Mouse (Mus musculus) naive thymus-derived CD4-positive, alpha-beta T cell, adult 2 months (primary cell): ENCODE measurements around the gene Epha4.

Source experiments
- DNase-seq: peaks from one replicate; pipeline ENCODE4 v3.0.0-alpha.2; 2011; ENCODE audit warnings: low read depth

The Epha4 gene

DNA sequence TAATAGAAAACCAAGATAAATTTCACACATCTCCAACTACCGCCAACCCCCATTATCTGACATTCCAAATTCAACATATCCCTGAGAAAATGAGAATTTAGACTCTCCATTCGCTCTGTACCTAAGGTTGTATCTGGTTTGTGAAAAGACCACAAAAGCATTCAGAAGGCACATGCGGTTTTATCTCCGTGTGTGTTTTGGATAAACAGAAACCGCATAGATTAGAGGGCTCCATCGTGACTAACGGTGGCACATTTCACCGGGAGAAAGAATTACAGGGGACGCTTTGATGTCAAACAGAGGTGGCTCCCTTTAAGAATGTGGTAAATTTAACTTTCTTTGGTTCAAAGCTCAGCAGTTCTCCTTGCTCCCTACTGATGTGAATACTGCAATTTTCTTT is 107.5 kb downstream of the Epha4 start:
- no peak for DNase-seq

DNA sequence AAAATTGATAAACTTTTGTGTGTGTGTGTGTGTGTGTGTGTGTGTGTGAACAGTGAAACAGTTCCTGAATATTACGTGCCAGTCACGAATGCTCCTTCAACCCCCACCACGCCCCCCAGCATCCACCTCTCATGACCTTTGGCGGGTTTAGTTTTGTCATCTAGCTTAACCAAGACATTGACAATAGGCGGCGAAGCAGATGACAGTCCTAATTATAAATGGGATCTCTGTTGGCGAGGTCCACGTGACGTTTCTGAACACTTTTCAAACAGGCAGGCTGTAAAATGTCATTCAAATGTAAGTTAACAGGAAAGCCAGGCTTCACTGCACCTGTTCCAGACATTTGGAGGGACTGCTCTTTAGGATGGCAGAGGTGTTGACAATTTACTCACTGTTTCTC is 108.3 kb downstream of the Epha4 start:
- no peak for DNase-seq

DNA sequence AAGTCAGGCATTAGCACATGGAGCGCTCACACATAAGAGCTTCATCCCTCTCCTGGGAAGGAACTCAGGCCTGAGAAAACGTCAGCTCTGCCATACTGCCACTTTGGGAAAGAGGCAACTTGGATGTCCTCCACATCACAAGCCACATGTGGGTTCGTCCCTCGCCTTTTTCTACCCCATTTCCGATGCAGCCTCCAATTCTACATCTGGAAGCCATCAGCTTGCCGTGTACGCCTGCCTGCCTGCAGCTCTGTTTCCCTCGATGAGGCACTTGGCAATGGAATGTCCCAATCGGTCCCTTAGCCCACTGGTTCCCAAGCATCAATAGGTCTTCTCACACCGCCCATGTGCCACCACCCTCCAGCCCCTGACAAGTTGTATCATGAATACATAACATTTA is 110.4 kb downstream of the Epha4 start:
- no peak for DNase-seq

- DNase-seq = no peak
Measured at GRCm38 (mm10) chr1:77402942-77403341, 111.9 kb downstream of the Epha4 start.

DNA sequence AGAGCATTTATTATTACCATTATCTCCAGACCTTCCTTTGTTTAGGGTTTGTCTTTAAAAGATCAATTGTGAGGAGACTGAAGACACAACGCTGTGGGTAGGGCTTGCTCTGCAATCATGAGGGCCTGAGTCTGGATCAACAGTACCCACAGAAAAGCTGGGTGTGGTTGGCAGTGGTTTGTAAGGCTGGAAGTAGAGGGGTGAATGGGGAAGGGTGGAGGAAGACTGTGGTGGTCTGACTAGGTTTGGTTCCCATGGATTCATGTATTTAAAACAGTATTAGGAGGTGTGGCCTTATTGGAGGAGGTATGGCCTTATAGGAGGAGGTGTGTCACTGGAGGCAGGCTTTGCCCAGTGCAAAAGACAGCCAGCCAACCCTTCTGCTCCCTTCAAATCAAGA is 113.4 kb downstream of the Epha4 start:
- DNase-seq = no peak

GRCm38 (mm10) chr1:77391590-77391989 is 123.3 kb downstream of the Epha4 start:
- no peak for DNase-seq

DNA sequence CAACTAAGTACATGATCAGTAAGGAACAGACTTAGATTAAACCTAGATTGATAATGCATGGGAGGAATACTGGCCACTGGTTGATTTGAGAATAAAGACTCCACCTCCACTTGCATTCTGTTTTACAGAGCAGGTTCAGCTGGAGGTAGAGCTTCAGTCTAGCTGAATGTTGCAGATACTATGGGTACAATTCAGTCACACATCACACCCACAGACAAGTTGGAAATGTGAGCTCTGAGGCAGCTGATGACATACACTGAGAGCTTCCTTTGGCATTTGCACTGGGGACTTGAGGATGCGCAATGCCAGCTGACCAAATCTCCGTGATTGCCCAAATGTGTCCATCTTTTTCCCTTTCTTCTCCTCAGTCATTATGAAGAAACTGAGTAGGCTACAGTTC is 125.8 kb downstream of the Epha4 start:
- no peak for DNase-seq

- DNase-seq = no peak
Measured at GRCm38 (mm10) chr1:77388556-77388955, 126.3 kb downstream of the Epha4 start.

GRCm38 (mm10) chr1:77385613-77386012 is 129.3 kb downstream of the Epha4 start:
- DNase-seq = no peak

DNA sequence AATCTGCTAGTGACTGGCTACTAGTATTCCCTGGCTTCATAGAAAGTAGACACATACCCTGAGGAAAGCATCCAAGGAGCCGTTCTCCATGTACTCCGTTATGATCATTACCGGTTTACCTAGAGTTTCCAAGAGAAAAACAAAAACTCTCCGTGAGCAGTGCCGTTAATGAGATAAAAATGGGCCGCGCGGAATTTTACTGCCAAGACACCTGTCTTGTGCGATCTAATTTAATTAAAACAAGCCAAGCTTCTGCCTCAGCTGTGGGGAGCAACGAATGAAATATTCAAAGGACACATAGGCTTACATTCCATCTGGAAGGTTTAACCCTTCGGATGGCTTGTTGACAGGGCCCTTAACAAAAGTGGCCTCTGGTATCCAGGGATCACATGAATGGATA is 131.4 kb downstream of the Epha4 start:
- no peak for DNase-seq

DNA sequence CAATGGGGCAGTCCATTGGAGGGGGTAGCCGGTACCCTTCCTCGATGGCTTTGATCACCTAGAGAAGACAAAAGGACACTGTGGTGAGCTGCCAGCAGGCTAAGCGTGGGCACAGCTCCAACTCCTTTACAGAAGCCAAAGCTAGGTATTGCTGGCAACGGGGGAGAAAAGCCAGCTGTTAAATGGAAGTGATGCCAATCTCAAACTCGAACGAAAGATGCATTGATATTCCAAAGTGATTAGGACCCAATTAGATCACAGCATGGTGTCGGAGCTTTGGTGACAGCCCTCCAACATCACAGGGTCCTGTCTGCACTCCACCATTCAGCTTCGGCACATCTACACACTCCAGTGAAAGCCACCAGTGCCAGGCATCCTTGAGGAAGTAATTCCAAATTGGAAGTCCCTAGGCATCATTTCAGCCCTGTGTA is 137.3 kb downstream of the Epha4 start:
- no peak for DNase-seq

DNA sequence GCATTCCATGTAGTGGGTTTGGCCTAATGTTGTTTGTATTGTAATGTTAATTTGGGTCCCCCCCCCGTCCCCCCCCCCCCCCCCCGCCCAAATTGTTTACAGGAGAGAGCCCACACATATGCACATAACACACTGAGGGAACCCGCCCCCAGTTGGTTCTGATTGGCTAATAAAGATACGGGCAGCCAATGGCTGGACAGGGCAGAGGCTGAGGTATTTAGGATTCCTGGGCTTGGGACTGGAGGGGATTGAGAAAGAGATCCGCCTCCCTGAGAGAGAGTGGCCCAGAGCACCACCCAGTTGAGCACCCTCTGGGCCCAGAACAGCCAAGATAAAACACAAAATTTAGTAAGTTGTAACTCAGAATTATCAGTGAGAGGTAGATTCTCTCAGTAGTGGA is 140.8 kb downstream of the Epha4 start:
- no peak for DNase-seq

GRCm38 (mm10) chr1:77370921-77371320 is 144.0 kb downstream of the Epha4 start:
- no peak for DNase-seq

- DNase-seq = no peak
Measured at GRCm38 (mm10) chr1:77369255-77369837, 145.5 kb downstream of the Epha4 start.

DNA sequence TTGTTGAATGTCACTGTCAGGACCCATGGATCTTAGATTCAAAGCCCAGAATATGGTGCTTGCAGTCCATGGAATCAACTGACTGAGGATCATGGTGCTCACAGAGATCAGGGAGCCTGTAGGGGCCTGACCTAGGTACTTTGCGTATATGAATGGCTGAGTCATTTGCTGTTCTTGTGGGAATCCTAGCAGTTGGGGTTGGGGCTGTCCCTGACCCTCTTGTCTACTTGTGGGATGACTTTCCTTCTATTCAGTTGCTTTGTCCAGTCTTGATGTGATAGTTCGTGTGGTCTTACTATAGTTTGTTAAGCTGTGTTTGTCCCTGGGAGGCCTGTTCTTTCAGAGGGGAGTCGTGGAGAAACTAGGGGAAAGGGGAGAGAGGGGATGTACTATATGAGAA is 149.0 kb downstream of the Epha4 start:
- DNase-seq = no peak

- DNase-seq = no peak
Measured at GRCm38 (mm10) chr1:77364596-77364995, 150.3 kb downstream of the Epha4 start.

DNA sequence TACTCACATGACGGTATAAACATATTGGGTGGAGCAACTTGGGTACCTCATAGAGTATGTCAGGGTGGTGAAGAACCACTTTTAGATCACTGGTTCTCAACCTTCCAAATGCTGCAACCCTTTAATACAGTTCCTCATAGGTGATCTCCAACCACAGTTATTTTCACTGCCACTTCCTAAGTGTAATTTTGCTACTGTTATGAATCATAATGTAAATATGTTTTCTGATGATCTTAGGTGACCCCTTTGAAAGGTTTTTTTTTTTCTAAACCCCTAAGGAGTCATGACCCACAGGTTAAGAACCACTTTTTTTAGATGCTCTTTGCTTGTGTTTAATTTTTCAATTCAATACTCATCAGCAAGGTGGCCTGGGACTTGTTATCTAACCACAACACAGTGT is 151.0 kb downstream of the Epha4 start:
- no peak for DNase-seq

DNA sequence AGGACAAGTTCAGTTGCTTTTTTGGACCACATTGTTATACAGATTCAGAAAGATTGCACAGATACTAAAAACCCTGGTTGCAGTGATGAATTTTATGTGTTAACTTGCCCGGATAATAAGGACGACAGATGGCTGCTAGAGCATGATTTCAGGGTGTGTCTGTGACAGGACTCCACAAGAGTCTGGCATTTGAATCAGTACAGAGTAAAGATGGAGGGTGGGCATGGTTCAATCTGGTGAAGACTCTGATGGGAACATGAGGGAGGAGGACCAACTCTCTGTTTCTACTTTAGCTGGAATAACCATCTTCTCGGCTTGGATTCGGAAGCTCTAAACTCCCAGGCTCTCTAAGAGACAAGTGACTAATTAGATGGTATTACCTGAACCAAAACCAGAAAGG is 168.4 kb downstream of the Epha4 start:
- DNase-seq = no peak

- no peak for DNase-seq
Measured at GRCm38 (mm10) chr1:77343792-77344191, 171.1 kb downstream of the Epha4 start.

GRCm38 (mm10) chr1:77339701-77340100 is 175.2 kb downstream of the Epha4 start:
- DNase-seq = no peak

DNA sequence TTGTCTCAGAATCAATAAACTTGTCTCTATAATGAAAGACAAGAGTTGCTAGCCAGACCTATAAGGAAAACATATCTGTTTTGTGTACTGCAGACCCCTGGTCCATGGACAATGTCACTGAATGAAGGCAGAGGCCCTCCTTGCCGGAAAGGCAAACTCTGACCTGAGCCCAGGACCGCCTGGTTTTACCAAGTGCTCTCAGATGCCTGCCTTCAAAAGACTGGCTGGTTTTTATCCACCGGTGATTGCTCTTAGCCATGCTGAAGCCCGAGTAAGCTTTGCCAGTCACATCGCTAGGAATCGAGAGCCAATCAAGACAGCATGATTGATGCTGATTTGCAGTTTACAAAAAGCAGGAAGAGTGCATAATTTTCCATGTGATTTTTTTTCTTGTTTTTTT is 176.5 kb downstream of the Epha4 start:
- no peak for DNase-seq

- no peak for DNase-seq
Measured at GRCm38 (mm10) chr1:77336937-77337336, 178.0 kb downstream of the Epha4 start.

DNA sequence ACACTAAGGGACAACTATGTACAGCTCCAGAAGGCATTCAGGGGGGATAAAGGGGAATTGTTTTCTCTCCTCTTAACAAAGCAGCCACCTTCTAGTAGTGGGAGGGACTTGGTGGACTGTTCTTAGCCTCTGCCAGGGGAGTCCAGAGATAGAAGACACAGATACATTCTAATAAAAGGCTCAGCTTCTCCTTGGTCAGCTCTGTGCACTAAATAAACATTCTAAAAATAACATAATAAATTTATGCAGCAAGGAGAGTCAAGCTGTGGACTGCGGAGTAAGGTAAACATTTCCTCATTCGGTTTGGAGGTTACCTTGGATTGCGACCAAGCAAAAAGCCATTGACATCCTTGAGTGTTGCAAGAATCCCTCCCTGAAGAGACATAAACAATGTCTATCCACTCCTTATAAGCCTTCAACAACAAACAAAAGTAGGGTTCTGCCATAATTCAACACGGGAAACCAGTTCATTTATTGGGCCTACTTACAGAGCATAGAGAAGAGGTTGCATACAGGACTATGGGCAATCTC is 196.2 kb downstream of the Epha4 start:
- DNase-seq = no peak
